Mouse (Mus musculus): Measurements from ENCODE around the gene Fdxr. TPM values are rescaled to one million over a fixed set of nuclear protein-coding genes. Genes with fewer than 3 reads are reported as not detected.

Gene Fdxr
- polyA plus RNA-seq, 1 experiment from 2014 or later: 16.0 TPM

Small RNA genes lying within 50 kb of the gene (microRNA-seq; reads per million reads assigned to microRNA genes)
- not detected for gene Gm25837

Other genes with a start within 250 kb of the Fdxr start
- not detected in 2 replicates for gene Cd300ld5, start 239.3 kb downstream of the Fdxr start, polyA plus RNA-seq (2015; fragmentation: Nextera tagmentation; extraction: Ambion mirVana)
- gene Cd300ld3, start 228.6 kb downstream of the Fdxr start, polyA plus RNA-seq (2015; fragmentation: Nextera tagmentation; extraction: Ambion mirVana): not detected in 2 replicates
- gene Cd300e, start 214.9 kb downstream of the Fdxr start, polyA plus RNA-seq (2015; fragmentation: Nextera tagmentation; extraction: Ambion mirVana): 0.09 and 0.23 TPM in 2 replicates
- gene Rab37, start 185.6 kb downstream of the Fdxr start, polyA plus RNA-seq (2015; fragmentation: Nextera tagmentation; extraction: Ambion mirVana): 1.4 and 1.6 TPM in 2 replicates
- 0.09 TPM in 1 of 2 replicates, not detected in the other for gene Cd300lf, start 143.1 kb downstream of the Fdxr start, polyA plus RNA-seq (2015; fragmentation: Nextera tagmentation; extraction: Ambion mirVana)
- gene Slc9a3r1, start 113.7 kb downstream of the Fdxr start, polyA plus RNA-seq (2015; fragmentation: Nextera tagmentation; extraction: Ambion mirVana): 20.6 and 23.4 TPM in 2 replicates
- 10.9 and 11.4 TPM in 2 replicates for gene Tmem104, start 89.6 kb downstream of the Fdxr start, polyA plus RNA-seq (2015; fragmentation: Nextera tagmentation; extraction: Ambion mirVana)
- gene Nat9, start 89.2 kb downstream of the Fdxr start, polyA plus RNA-seq (2015; fragmentation: Nextera tagmentation; extraction: Ambion mirVana): 25.7 and 26.2 TPM in 2 replicates
- 0.05 and 0.09 TPM in 2 replicates for gene Grin2c, start 9.8 kb downstream of the Fdxr start, polyA plus RNA-seq (2015; fragmentation: Nextera tagmentation; extraction: Ambion mirVana)
- 0.09 and 0.15 TPM in 2 replicates for gene Fads6, start 20.6 kb upstream of the Fdxr start, polyA plus RNA-seq (2015; fragmentation: Nextera tagmentation; extraction: Ambion mirVana)
- 0.11 TPM in 1 of 2 replicates, not detected in the other for gene Otop2, start 30.1 kb upstream of the Fdxr start, polyA plus RNA-seq (2015; fragmentation: Nextera tagmentation; extraction: Ambion mirVana)
- gene Ush1g, start 45.0 kb upstream of the Fdxr start, polyA plus RNA-seq (2015; fragmentation: Nextera tagmentation; extraction: Ambion mirVana): not detected in 2 replicates
- gene Otop3, start 57.7 kb upstream of the Fdxr start, polyA plus RNA-seq (2015; fragmentation: Nextera tagmentation; extraction: Ambion mirVana): not detected in 2 replicates
- gene Hid1, start 90.7 kb upstream of the Fdxr start, polyA plus RNA-seq (2015; fragmentation: Nextera tagmentation; extraction: Ambion mirVana): 2.4 and 3.2 TPM in 2 replicates
- gene Cdr2l, start 104.9 kb upstream of the Fdxr start, polyA plus RNA-seq (2015; fragmentation: Nextera tagmentation; extraction: Ambion mirVana): 11.3 and 11.4 TPM in 2 replicates
- 174 and 178 TPM in 2 replicates for gene Mrpl58, start 126.7 kb upstream of the Fdxr start, polyA plus RNA-seq (2015; fragmentation: Nextera tagmentation; extraction: Ambion mirVana)
- gene Atp5h, start 142.9 kb upstream of the Fdxr start, polyA plus RNA-seq (2015; fragmentation: Nextera tagmentation; extraction: Ambion mirVana): 942 TPM in 2 replicates
- 16.1 and 17.4 TPM in 2 replicates for gene Kctd2, start 143.1 kb upstream of the Fdxr start, polyA plus RNA-seq (2015; fragmentation: Nextera tagmentation; extraction: Ambion mirVana)
- 0.08 TPM in 1 of 2 replicates, not detected in the other for gene Trim80, start 163.5 kb upstream of the Fdxr start, polyA plus RNA-seq (2015; fragmentation: Nextera tagmentation; extraction: Ambion mirVana)
- 0.15 and 0.19 TPM in 2 replicates for gene Slc16a5, start 185.4 kb upstream of the Fdxr start, polyA plus RNA-seq (2015; fragmentation: Nextera tagmentation; extraction: Ambion mirVana)
- gene Armc7, start 198.6 kb upstream of the Fdxr start, polyA plus RNA-seq (2015; fragmentation: Nextera tagmentation; extraction: Ambion mirVana): 9.3 and 10.2 TPM in 2 replicates
- gene Nt5c, start 214.8 kb upstream of the Fdxr start, polyA plus RNA-seq (2015; fragmentation: Nextera tagmentation; extraction: Ambion mirVana): 65.4 and 75.4 TPM in 2 replicates
- gene Jpt1, start 237.3 kb upstream of the Fdxr start, polyA plus RNA-seq (2015; fragmentation: Nextera tagmentation; extraction: Ambion mirVana): 557 and 558 TPM in 2 replicates

Measured in limb, embryonic 13.5 days (tissue).